Mouse (Mus musculus) stomach, postnatal 0 days (tissue): ENCODE measurements around the gene Lpcat1. TPM values are rescaled to one million over a fixed set of nuclear protein-coding genes. Genes with fewer than 3 reads are reported as not detected.

ENCODE experiments used
- ATAC-seq: fragments of 200-750 bp; cut with Nextera tagmentation; 2 replicates; pipeline ENCODE4 v1.8.0; 2017; ENCODE audit not compliant: low FRiP score, low TSS enrichment
- DNase-seq: peaks from one replicate; pipeline ENCODE4 v3.0.0-alpha.2; 2016; ENCODE audit warnings: low spot score
- H3K27ac ChIP-seq: fragments of 300-500 bp; sonication (generic); replicated peaks from 2 replicates; pipeline ENCODE4 v1.5.1; 2014; ENCODE audit warnings: mild to moderate bottlenecking, control low read depth
- H3K27me3 ChIP-seq: fragments of 300-500 bp; sonication (generic); 2 replicates; pipeline ENCODE4 v1.6.1; 2014; ENCODE audit warnings: low read length; ENCODE audit not compliant: control insufficient read depth, insufficient read depth
- H3K36me3 ChIP-seq: fragments of 300-500 bp; sonication (generic); 2 replicates; pipeline ENCODE4 v1.6.1; 2014; ENCODE audit warnings: low read length, mixed read lengths; ENCODE audit not compliant: control insufficient read depth, insufficient read depth
- H3K4me1 ChIP-seq: fragments of 300-500 bp; sonication (generic); replicated peaks from 2 replicates; pipeline ENCODE4 v1.6.1; 2014; ENCODE audit warnings: antibody characterized with exemption; ENCODE audit not compliant: control insufficient read depth, insufficient read depth
- H3K4me2 ChIP-seq: fragments of 300-500 bp; sonication (generic); replicated peaks from 2 replicates; pipeline ENCODE4 v1.6.1; 2014; ENCODE audit warnings: low read depth, mild to moderate bottlenecking, control low read depth, moderate library complexity
- H3K4me3 ChIP-seq: fragments of 300-500 bp; sonication (generic); 2 replicates; pipeline ENCODE4 v1.5.1; 2014; ENCODE audit warnings: low read depth, low read length, control low read depth
- H3K9ac ChIP-seq: fragments of 300-500 bp; sonication (generic); 2 replicates; pipeline ENCODE4 v1.6.1; 2014; ENCODE audit warnings: mild to moderate bottlenecking, low read length, control low read depth, mixed read lengths
- H3K9me3 ChIP-seq: fragments of 300-500 bp; sonication (generic); 2 replicates; pipeline ENCODE4 v1.6.1; 2016; ENCODE audit warnings: low read length; ENCODE audit not compliant: control insufficient read depth
- CTCF ChIP-seq: IDR thresholded peaks from 2 replicates; pipeline ENCODE4 v1.5.1; 2016; ENCODE audit warnings: antibody characterized with exemption, low read depth, mild to moderate bottlenecking, moderate library complexity
- EP300 ChIP-seq: optimal IDR thresholded peaks from 2 replicates; pipeline ENCODE3; 2016; ENCODE audit warnings: antibody characterized with exemption
- WGBS: fragments of 180-500 bp; shearing (Covaris S2); extraction: QIAGEN DNeasy Blood & Tissue Kit; methylation state at CpG from one replicate; pipeline ENCODE4 v1.1.7; 2014; 5-methylcytosine and 5-hydroxymethylcytosine counted together
- polyA plus RNA-seq: library from polyadenylated mRNA; unstranded; fragments of >200 nt; fragmentation: Nextera tagmentation; extraction: Ambion mirVana; gene quantifications from 2 replicates; pipeline ENCODE4 v1.2.1, GENCODE M21; 2015

Gene Lpcat1
- polyA plus RNA-seq, 1 experiment from 2014 or later, result 8.5 TPM

- 7% methylated on average over 11 of the region's 11 CpGs for WGBS
- no peak overlapping the region for H3K4me2 ChIP-seq
- no peak overlapping the region for H3K27ac ChIP-seq
- no peaks in the 10 kb centered on the region for H3K27me3 ChIP-seq
- TF ChIP-seq CTCF (peak; percentile 92), EP300 (no peak)
- H3K4me3 ChIP-seq, result no peak overlapping the region
- no peaks in the 10 kb centered on the region for H3K36me3 ChIP-seq
- DNase-seq (peak; percentile 68), ATAC-seq (0 out of 2 replicates have a peak, but pooled peaks have one; percentile 56)
- H3K4me1 ChIP-seq, result no peaks in the 10 kb centered on the region
- no peaks in the 10 kb centered on the region for H3K9me3 ChIP-seq
- no peak overlapping the region for H3K9ac ChIP-seq
Observed at GRCm38 (mm10) chr13:73425839-73426490, 41.0 kb upstream of the Lpcat1 start.

GRCm38 (mm10) chr13:73426587-73426986 lies 40.4 kb upstream of the Lpcat1 start:
- 81% methylated on average over 4 of the region's 4 CpGs for WGBS
- no peak for TF ChIP-seq CTCF
- no peak for TF ChIP-seq EP300
- no peak for ATAC-seq
- Histone ChIP-seq H3K27me3 (no peaks in the 10 kb centered on the region), H3K27ac (no peak overlapping the region), H3K9me3 (no peaks in the 10 kb centered on the region), H3K4me2 (no peak overlapping the region), H3K9ac (no peak overlapping the region), H3K36me3 (no peaks in the 10 kb centered on the region), H3K4me1 (no peaks in the 10 kb centered on the region), H3K4me3 (no peak overlapping the region)
- DNase-seq, result no peak

GRCm38 (mm10) chr13:73429605-73430321 lies 37.2 kb upstream of the Lpcat1 start:
- H3K9ac ChIP-seq, result no peak overlapping the region
- H3K9me3 ChIP-seq, result no peaks in the 10 kb centered on the region
- no peak for DNase-seq
- ATAC-seq, result no peak
- no peak overlapping the region for H3K27ac ChIP-seq
- TF ChIP-seq EP300 (no peak), CTCF (no peak)
- H3K4me3 ChIP-seq, result no peak overlapping the region
- WGBS, result 65% methylated on average over 6 of the region's 6 CpGs
- H3K4me2 ChIP-seq, result no peak overlapping the region
- H3K4me1 ChIP-seq, result no peaks in the 10 kb centered on the region
- H3K27me3 ChIP-seq, result no peaks in the 10 kb centered on the region
- no peaks in the 10 kb centered on the region for H3K36me3 ChIP-seq

- Histone ChIP-seq H3K4me1 (no peaks in the 10 kb centered on the region), H3K9me3 (no peaks in the 10 kb centered on the region), H3K36me3 (no peaks in the 10 kb centered on the region), H3K27ac (no peak overlapping the region), H3K4me3 (no peak overlapping the region), H3K9ac (no peak overlapping the region), H3K4me2 (no peak overlapping the region), H3K27me3 (no peaks in the 10 kb centered on the region)
- 66% methylated on average over 7 of the region's 7 CpGs for WGBS
- DNase-seq (no peak), ATAC-seq (0 out of 2 replicates have a peak, but pooled peaks have one; percentile 45)
- TF ChIP-seq EP300, result no peak
- peak; percentile 54 for TF ChIP-seq CTCF
Observed at GRCm38 (mm10) chr13:73432466-73433149, 34.4 kb upstream of the Lpcat1 start.

GRCm38 (mm10) chr13:73433681-73434535 lies 33.1 kb upstream of the Lpcat1 start:
- H3K9ac ChIP-seq, result no peak overlapping the region
- ATAC-seq, result no peak
- H3K9me3 ChIP-seq, result no peaks in the 10 kb centered on the region
- no peaks in the 10 kb centered on the region for H3K27me3 ChIP-seq
- no peaks in the 10 kb centered on the region for H3K4me1 ChIP-seq
- 67% methylated on average over 15 of the region's 15 CpGs for WGBS
- H3K4me3 ChIP-seq, result no peak overlapping the region
- no peak for TF ChIP-seq EP300
- no peak for TF ChIP-seq CTCF
- no peaks in the 10 kb centered on the region for H3K36me3 ChIP-seq
- DNase-seq, result no peak
- H3K27ac ChIP-seq, result no peak overlapping the region
- H3K4me2 ChIP-seq, result no peak overlapping the region
